Mouse (Mus musculus): ENCODE data around the gene Shisa8.

- TF ChIP-seq CTCF (IDR thresholded peaks at IDR 0.05; ENCODE audit: borderline replicate concordance, insufficient read depth, low read depth, low read length): no peak
- TF ChIP-seq POLR2A (IDR thresholded peaks at IDR 0.05; ENCODE audit: borderline replicate concordance, insufficient read depth, low read length): no peak
These were observed 20.0 kb upstream of the Shisa8 start for GRCm38 (mm10) chr15:82232651-82233050.

Data from cerebellum, adult 2 months (tissue).